Mouse (Mus musculus): Measurements from ENCODE around the gene Gpr3. TPM values are rescaled to one million over a fixed set of nuclear protein-coding genes. Genes with fewer than 3 reads are reported as not detected.

Gene Gpr3
- total RNA-seq, 2 experiments from 2014 or later, result 5.0 to 6.0 TPM

- no peak for DNase-seq (ENCODE audit: low spot score in 2 of 2)
These were observed 39.9 kb downstream of the Gpr3 start for GRCm38 (mm10) chr4:133172451-133172850.

GRCm38 (mm10) chr4:133170616-133171015 is 41.7 kb downstream of the Gpr3 start:
- peak in 1 of 2 experiments; percentile 37 for DNase-seq (ENCODE audit: low spot score in 2 of 2)

GRCm38 (mm10) chr4:133170056-133170524 is 42.2 kb downstream of the Gpr3 start:
- DNase-seq (ENCODE audit: low spot score in 2 of 2), result no peak

- DNase-seq (ENCODE audit: low spot score in 2 of 2), result no peak
These were observed 42.9 kb downstream of the Gpr3 start for GRCm38 (mm10) chr4:133169237-133170055.

DNA sequence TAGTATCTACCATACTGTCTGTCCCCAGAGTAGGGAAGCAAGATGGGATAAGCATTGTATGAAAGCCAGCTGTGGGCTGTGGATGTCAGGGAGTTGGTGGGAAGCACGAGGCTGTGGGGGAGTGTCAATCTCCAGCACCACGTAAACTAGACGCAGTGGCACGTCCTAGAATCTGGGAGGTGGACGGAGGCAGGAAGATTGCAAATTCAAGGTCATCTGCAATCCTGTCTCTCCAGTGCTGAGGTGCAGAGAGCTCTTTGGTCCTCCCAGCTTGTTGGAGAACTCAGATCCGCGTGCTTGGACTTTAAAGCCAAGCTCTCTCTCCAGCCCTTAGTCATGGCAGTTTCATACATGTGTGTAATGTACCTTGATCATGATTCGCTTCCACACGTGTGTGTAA is 45.6 kb downstream of the Gpr3 start:
- no peak for DNase-seq (ENCODE audit: low spot score in 2 of 2)

GRCm38 (mm10) chr4:133162196-133162595 is 50.1 kb downstream of the Gpr3 start:
- DNase-seq (ENCODE audit: low spot score in 2 of 2), result no peak

- DNase-seq (ENCODE audit: low spot score in 2 of 2), result no peak
These were observed 51.5 kb downstream of the Gpr3 start for GRCm38 (mm10) chr4:133160821-133161220.

GRCm38 (mm10) chr4:133160211-133160610 is 52.1 kb downstream of the Gpr3 start:
- DNase-seq (ENCODE audit: low spot score in 2 of 2), result no peak

DNA sequence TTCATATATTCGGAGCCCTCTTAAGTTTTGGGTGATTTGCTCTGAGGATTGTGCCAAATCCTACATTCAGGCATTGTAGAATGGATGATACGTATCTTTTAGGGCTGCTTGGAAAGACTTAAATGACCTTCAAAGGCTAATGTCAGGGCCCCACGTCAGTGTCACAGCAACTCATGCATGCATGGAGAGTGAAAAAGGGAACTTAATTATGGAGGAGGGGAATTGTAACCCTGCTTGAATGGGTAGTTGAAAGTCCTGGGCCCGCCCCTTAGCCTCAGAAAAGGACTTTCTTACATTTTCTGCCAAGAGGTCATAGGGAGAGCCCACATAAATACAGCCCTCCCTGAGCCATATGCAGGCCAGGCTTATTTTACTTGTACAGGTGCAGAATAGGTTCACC is 52.7 kb downstream of the Gpr3 start:
- no peak for DNase-seq (ENCODE audit: low spot score in 2 of 2)

Small RNA genes within 50 kb of the gene (microRNA-seq; reads per million reads assigned to microRNA genes)
- 2.7 to 4.5 reads per million in 2 experiments for gene Mir7017

Other genes starting within 250 kb of the Gpr3 start
- gene Fgr, start 238.4 kb downstream of the Gpr3 start, total RNA-seq (2021), result under 1 TPM; 0.13 to 0.46 TPM
- gene Ahdc1, start 201.3 kb downstream of the Gpr3 start, total RNA-seq (2021), result 100 to 1,000 TPM in 1 of 2 experiments, 10 to 100 TPM in 1; 98.1 to 103 TPM
- 10 to 100 TPM; 42.3 to 42.7 TPM for gene Wasf2, start 82.0 kb downstream of the Gpr3 start, total RNA-seq (2021)
- gene Cd164l2, start 405 bp downstream of the Gpr3 start, total RNA-seq (2021), result 1 to 10 TPM; 3.7 to 4.0 TPM
- 1 to 10 TPM; 4.6 to 5.7 TPM for gene Map3k6, start 28.3 kb upstream of the Gpr3 start, total RNA-seq (2021)
- gene Sytl1, start 50.6 kb upstream of the Gpr3 start, total RNA-seq (2021), result under 1 TPM; 0.51 to 0.53 TPM
- 10 to 100 TPM; 74.9 to 80.1 TPM for gene Tmem222, start 65.3 kb upstream of the Gpr3 start, total RNA-seq (2021)
- gene Wdtc1, start 140.9 kb upstream of the Gpr3 start, total RNA-seq (2021), result 10 to 100 TPM; 60.5 to 68.6 TPM
- 10 to 100 TPM; 45.5 to 47.4 TPM for gene Slc9a1, start 157.2 kb upstream of the Gpr3 start, total RNA-seq (2021)

All from layer of hippocampus, postnatal 10 days (tissue).